Mouse (Mus musculus): ENCODE results near the gene Ank2. TPM values are rescaled to one million over a fixed set of nuclear protein-coding genes. Genes with fewer than 3 reads are reported as not detected.

The Ank2 gene
- polyA plus RNA-seq, 1 experiment = 4.6 TPM

GRCm38 (mm10) chr3:127075531-127076280 is 423.4 kb downstream of the Ank2 start:
- H3K4me3 ChIP-seq (ENCODE audit: control insufficient read depth, insufficient read depth, low read length) = no peak overlapping the region
- WGBS = 88% methylated on average over 8 of the region's 8 CpGs
- no peak for DNase-seq
- H3K27me3 ChIP-seq (ENCODE audit: control insufficient read depth, insufficient read depth, low read length) = no peaks in the 10 kb centered on the region
- no peaks in the 10 kb centered on the region for H3K4me1 ChIP-seq (replicated peaks; ENCODE audit: control insufficient read depth, insufficient read depth, low read length)
- TF ChIP-seq POLR2A (IDR thresholded peaks at IDR 0.05; ENCODE audit: control insufficient read depth, extremely low read depth, insufficient read depth, low read length, poor library complexity) (no peak), CTCF (IDR thresholded peaks at IDR 0.05; ENCODE audit: borderline replicate concordance, control insufficient read depth, extremely low read depth, insufficient read depth, low read length, poor library complexity) (no peak)
- H3K36me3 ChIP-seq (ENCODE audit: control insufficient read depth, insufficient read depth, low read length) = no peaks in the 10 kb centered on the region
- no peak overlapping the region for H3K27ac ChIP-seq (ENCODE audit: control insufficient read depth, insufficient read depth, low read length)

- no peak overlapping the region for H3K4me3 ChIP-seq (ENCODE audit: control insufficient read depth, insufficient read depth, low read length)
- no peak for DNase-seq
- TF ChIP-seq POLR2A (IDR thresholded peaks at IDR 0.05; ENCODE audit: control insufficient read depth, extremely low read depth, insufficient read depth, low read length, poor library complexity) (no peak), CTCF (IDR thresholded peaks at IDR 0.05; ENCODE audit: borderline replicate concordance, control insufficient read depth, extremely low read depth, insufficient read depth, low read length, poor library complexity) (no peak)
- no peak overlapping the region for H3K27ac ChIP-seq (ENCODE audit: control insufficient read depth, insufficient read depth, low read length)
- no peaks in the 10 kb centered on the region for H3K27me3 ChIP-seq (ENCODE audit: control insufficient read depth, insufficient read depth, low read length)
- 93% methylated on average over 1 of the region's 1 CpGs for WGBS
- H3K36me3 ChIP-seq (ENCODE audit: control insufficient read depth, insufficient read depth, low read length) = no peaks in the 10 kb centered on the region
- H3K4me1 ChIP-seq (replicated peaks; ENCODE audit: control insufficient read depth, insufficient read depth, low read length) = no peaks in the 10 kb centered on the region
These were observed 427.7 kb downstream of the Ank2 start for GRCm38 (mm10) chr3:127071471-127071870.

DNA sequence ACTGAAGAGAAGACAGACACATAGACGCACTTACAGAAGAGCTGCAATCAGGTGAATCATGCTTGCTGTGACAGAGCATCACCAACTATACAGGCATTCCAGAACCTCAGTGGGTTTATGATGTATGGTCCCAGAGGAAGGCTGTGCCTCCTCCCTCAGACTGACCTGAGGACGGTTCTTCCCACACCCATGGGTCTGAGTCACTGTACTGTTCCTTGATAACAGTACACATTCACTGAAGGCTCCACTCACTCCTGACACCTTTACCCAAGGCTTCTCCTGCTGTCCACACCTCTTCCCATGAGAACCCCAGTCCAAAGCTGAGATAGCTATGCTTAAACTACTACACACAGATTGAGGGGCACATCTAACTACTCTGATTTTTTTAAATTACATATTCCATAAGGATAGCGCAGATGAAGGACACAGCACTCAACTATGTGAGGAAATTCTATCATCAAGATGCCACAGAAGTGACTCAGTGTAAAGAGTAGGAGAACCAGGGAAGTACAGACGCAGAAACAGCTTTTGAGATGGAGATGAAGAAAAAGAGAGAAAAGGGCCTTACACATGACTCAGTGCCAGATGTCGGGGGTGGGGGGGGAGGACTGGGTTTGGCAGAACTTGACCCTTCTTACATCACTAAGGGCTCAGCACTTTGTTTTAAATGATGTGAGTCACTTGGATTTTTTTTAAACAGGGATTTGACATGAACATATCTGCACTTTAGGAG is 435.3 kb downstream of the Ank2 start:
- TF ChIP-seq CTCF (IDR thresholded peaks at IDR 0.05; ENCODE audit: borderline replicate concordance, control insufficient read depth, extremely low read depth, insufficient read depth, low read length, poor library complexity) = no peak
- no peak for TF ChIP-seq POLR2A (IDR thresholded peaks at IDR 0.05; ENCODE audit: control insufficient read depth, extremely low read depth, insufficient read depth, low read length, poor library complexity)
- Histone ChIP-seq H3K4me1 (replicated peaks; ENCODE audit: control insufficient read depth, insufficient read depth, low read length) (no peaks in the 10 kb centered on the region), H3K4me3 (ENCODE audit: control insufficient read depth, insufficient read depth, low read length) (no peak overlapping the region), H3K36me3 (ENCODE audit: control insufficient read depth, insufficient read depth, low read length) (no peaks in the 10 kb centered on the region), H3K27ac (ENCODE audit: control insufficient read depth, insufficient read depth, low read length) (no peak overlapping the region), H3K27me3 (ENCODE audit: control insufficient read depth, insufficient read depth, low read length) (no peaks in the 10 kb centered on the region)
- 95% methylated on average over 5 of the region's 5 CpGs for WGBS
- DNase-seq = no peak

GRCm38 (mm10) chr3:127059671-127060070 is 439.5 kb downstream of the Ank2 start:
- Histone ChIP-seq H3K36me3 (ENCODE audit: control insufficient read depth, insufficient read depth, low read length) (no peaks in the 10 kb centered on the region), H3K4me1 (replicated peaks; ENCODE audit: control insufficient read depth, insufficient read depth, low read length) (no peaks in the 10 kb centered on the region), H3K27ac (ENCODE audit: control insufficient read depth, insufficient read depth, low read length) (no peak overlapping the region), H3K27me3 (ENCODE audit: control insufficient read depth, insufficient read depth, low read length) (no peaks in the 10 kb centered on the region), H3K4me3 (ENCODE audit: control insufficient read depth, insufficient read depth, low read length) (no peak overlapping the region)
- no peak for DNase-seq
- TF ChIP-seq CTCF (IDR thresholded peaks at IDR 0.05; ENCODE audit: borderline replicate concordance, control insufficient read depth, extremely low read depth, insufficient read depth, low read length, poor library complexity) (no peak), POLR2A (IDR thresholded peaks at IDR 0.05; ENCODE audit: control insufficient read depth, extremely low read depth, insufficient read depth, low read length, poor library complexity) (no peak)
- 95% methylated on average over 4 of the region's 4 CpGs for WGBS

GRCm38 (mm10) chr3:127041288-127041687 is 457.9 kb downstream of the Ank2 start:
- Histone ChIP-seq H3K27ac (ENCODE audit: control insufficient read depth, insufficient read depth, low read length) (no peak overlapping the region), H3K4me3 (ENCODE audit: control insufficient read depth, insufficient read depth, low read length) (no peak overlapping the region), H3K27me3 (ENCODE audit: control insufficient read depth, insufficient read depth, low read length) (no peaks in the 10 kb centered on the region), H3K4me1 (replicated peaks; ENCODE audit: control insufficient read depth, insufficient read depth, low read length) (no peaks in the 10 kb centered on the region), H3K36me3 (ENCODE audit: control insufficient read depth, insufficient read depth, low read length) (no peaks in the 10 kb centered on the region)
- TF ChIP-seq CTCF (IDR thresholded peaks at IDR 0.05; ENCODE audit: borderline replicate concordance, control insufficient read depth, extremely low read depth, insufficient read depth, low read length, poor library complexity) (no peak), POLR2A (IDR thresholded peaks at IDR 0.05; ENCODE audit: control insufficient read depth, extremely low read depth, insufficient read depth, low read length, poor library complexity) (no peak)
- no peak for DNase-seq
- 91% methylated on average over 7 of the region's 7 CpGs for WGBS

DNA sequence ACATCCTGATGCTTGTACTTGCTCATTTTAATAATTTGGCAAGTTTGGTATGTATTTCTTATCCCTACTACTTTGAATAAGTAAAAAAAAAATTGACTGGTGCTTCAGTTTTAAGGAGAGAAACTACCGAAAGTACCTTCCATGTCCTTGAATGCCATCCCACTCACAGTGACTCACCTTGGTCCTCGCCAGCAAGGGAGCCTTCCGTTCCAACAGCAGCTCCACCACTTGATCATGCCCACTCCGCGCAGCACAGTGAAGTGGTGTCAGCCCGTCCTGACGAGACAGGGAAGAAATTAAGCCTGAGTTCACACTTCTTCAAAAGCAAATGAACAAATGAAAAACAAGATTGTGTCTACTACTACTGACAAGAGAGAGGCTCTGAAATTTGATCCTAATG is 460.6 kb downstream of the Ank2 start:
- no peaks in the 10 kb centered on the region for H3K36me3 ChIP-seq (ENCODE audit: control insufficient read depth, insufficient read depth, low read length)
- no peak overlapping the region for H3K27ac ChIP-seq (ENCODE audit: control insufficient read depth, insufficient read depth, low read length)
- no peaks in the 10 kb centered on the region for H3K4me1 ChIP-seq (replicated peaks; ENCODE audit: control insufficient read depth, insufficient read depth, low read length)
- H3K4me3 ChIP-seq (ENCODE audit: control insufficient read depth, insufficient read depth, low read length) = no peak overlapping the region
- no peak for DNase-seq
- H3K27me3 ChIP-seq (ENCODE audit: control insufficient read depth, insufficient read depth, low read length) = no peaks in the 10 kb centered on the region
- WGBS = 95% methylated on average over 7 of the region's 7 CpGs
- TF ChIP-seq CTCF (IDR thresholded peaks at IDR 0.05; ENCODE audit: borderline replicate concordance, control insufficient read depth, extremely low read depth, insufficient read depth, low read length, poor library complexity) (no peak), POLR2A (IDR thresholded peaks at IDR 0.05; ENCODE audit: control insufficient read depth, extremely low read depth, insufficient read depth, low read length, poor library complexity) (no peak)

Measured in thymus, adult 2 months (tissue).